Mouse (Mus musculus): ENCODE results near the gene Psg19.

Gene Psg19

DNA sequence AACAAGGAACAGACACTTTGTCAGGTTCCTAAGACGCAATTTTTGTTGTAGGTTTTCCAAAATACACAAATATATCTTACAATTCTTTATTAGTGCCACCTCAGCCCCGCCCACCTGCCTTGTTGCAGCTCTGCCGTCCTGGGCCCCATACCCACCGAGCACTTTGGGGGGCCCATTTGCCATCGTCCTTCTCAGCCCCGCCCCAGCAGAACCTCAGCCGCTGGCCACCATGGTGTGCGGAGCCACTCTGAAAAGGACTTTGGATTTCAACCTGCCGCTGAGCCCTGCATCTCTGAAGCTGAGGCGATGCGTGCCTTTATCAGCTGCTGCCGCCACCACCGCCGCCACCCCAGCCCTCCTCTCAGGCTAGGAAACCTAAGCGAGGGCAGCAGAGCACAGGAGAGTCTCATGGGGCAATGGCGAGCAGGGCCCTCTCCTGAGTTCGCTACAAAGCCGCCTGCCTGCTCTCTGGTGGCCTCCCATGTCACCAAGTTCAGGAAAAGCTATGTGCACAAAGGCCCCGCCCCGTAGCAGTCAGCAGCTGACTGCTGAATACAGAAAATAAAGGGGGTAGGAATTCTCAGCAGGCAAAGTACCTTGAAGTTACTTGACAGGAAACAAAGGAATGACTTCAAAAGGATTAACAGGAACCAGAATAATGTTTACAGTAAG, 52.0 kb downstream of the Psg19 start:
- DNase-seq (ENCODE audit: low spot score in 2 of 2), result no peak
